Mouse (Mus musculus): ENCODE data around the gene Slc48a1.

- no peak for TF ChIP-seq CTCF (IDR thresholded peaks at IDR 0.05)
- TF ChIP-seq EP300 (IDR thresholded peaks at IDR 0.05), result no peak
Measured at GRCm38 (mm10) chr15:97740283-97740732, 38.0 kb upstream of the Slc48a1 start.
